Mouse (Mus musculus): ENCODE results near the gene Mthfd1l. TPM values are rescaled to one million over a fixed set of nuclear protein-coding genes. Genes with fewer than 3 reads are reported as not detected.

Gene Mthfd1l
- total and polyA plus RNA-seq, 3 experiments: 84.0 to 94.8 (median 90.3) TPM

DNA sequence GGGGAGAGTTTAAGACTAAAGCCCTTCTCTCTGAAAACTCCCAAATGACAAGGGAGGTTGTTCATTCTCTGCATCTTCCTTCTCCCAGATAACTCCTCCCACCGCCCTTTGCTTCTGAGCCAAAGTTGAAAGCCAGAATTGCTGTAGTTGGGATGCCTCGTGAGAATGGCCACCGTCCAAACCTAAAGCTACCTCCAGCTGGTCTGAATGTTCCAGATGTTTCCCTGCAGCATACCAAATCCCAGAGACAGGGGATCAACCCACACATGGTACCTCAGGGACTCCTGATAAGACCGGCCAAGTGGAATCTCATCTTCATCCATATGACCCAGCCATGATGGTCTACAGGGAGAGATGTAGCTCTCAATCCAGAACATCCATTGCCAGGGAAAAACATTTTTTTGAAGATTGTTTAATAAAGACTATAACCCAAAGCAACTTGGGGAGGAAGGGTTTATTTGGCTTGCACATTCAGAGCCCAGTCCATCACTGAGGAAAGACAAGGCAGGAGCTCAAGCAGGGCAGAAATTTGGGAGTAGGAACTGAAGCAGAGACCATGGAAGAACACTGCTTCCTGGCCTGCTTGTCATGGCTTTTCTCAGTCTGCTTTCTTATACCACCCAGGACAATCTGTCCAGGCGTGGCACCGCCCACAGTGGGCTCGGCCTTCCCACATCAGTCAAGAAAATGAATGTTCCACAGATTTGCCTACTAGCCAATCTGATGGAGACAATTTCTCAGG, 206.3 kb downstream of the Mthfd1l start:
- TF ChIP-seq BHLHE40 (IDR thresholded peaks at IDR 0.05; ENCODE audit: low read depth, low read length): no peak
- TF ChIP-seq TBP (conservative IDR thresholded peaks at IDR 0.05; ENCODE audit: low read depth, low read length): no peak
- TF ChIP-seq GABPA (IDR thresholded peaks at IDR 0.05; ENCODE audit: insufficient replicate concordance, low read depth, low read length): no peak
- no peak for TF ChIP-seq POLR2A (IDR thresholded peaks at IDR 0.05; ENCODE audit: low read depth, low read length)
- no peak for TF ChIP-seq MAZ (IDR thresholded peaks at IDR 0.05; ENCODE audit: low read depth, low read length)
- TF ChIP-seq MEF2A (IDR thresholded peaks at IDR 0.05; ENCODE audit: borderline replicate concordance, low read depth, low read length): no peak
- no peak for TF ChIP-seq NELFE (IDR thresholded peaks at IDR 0.05; ENCODE audit: low read depth, low read length)
- TF ChIP-seq MAX (IDR thresholded peaks at IDR 0.05; ENCODE audit: low read length): no peak
- no peak for TF ChIP-seq JUN (IDR thresholded peaks at IDR 0.05; ENCODE audit: insufficient read depth, low read depth, low read length)
- TF ChIP-seq RCOR1 (conservative IDR thresholded peaks at IDR 0.05; ENCODE audit: low read depth, low read length): no peak
- no peak for TF ChIP-seq RAD21 (IDR thresholded peaks at IDR 0.05; ENCODE audit: low read depth, low read length)
- TF ChIP-seq JUND (conservative IDR thresholded peaks at IDR 0.05; ENCODE audit: low read depth, low read length): no peak
- TF ChIP-seq ZMIZ1 (IDR thresholded peaks at IDR 0.05; ENCODE audit: low read depth, low read length): no peak
- no peak for TF ChIP-seq ZKSCAN1 (IDR thresholded peaks at IDR 0.05; ENCODE audit: borderline replicate concordance, low read depth, low read length)
- no peak for TF ChIP-seq MAFK (IDR thresholded peaks at IDR 0.05; ENCODE audit: insufficient replicate concordance, low read length)
- no peak for TF ChIP-seq USF1 (IDR thresholded peaks at IDR 0.05; ENCODE audit: low read depth, low read length)
- TF ChIP-seq E2F4 (IDR thresholded peaks at IDR 0.05; ENCODE audit: insufficient replicate concordance, low read depth, low read length): no peak
- TF ChIP-seq HCFC1 (IDR thresholded peaks at IDR 0.05; ENCODE audit: low read depth, low read length): no peak
- TF ChIP-seq POLR2AphosphoS2 (IDR thresholded peaks at IDR 0.05; ENCODE audit: low read depth, low read length): no peak
- TF ChIP-seq ELF1 (IDR thresholded peaks at IDR 0.05; ENCODE audit: low read depth, low read length): no peak
- peaks cover 11 to 28% of the 10 kb centered on the region in 2 experiments; a peak in 3 of 4 replicates for H3K4me1 ChIP-seq (ENCODE audit: control insufficient read depth in 1 of 2, insufficient read depth in 2 of 2)
- peaks cover 4% of the 10 kb centered on the region for H3K9me3 ChIP-seq (replicated peaks; ENCODE audit: low read length)
- DNase-seq (ENCODE audit: extremely low read depth): no peak
- H3K27ac ChIP-seq (ENCODE audit: insufficient read depth, low read depth): no peak overlapping the region
- no peak overlapping the region for H3K9ac ChIP-seq (ENCODE audit: insufficient read depth, low read depth)
- in situ Hi-C loops (cut with MboI; ENCODE audit: low pct_ligation_motif_present, low pct_unique_long_range_greater_than_20kb, low sequenced_read_pairs) (no loop called here), dilution Hi-C loops (cut with MboI; ENCODE audit: extremely low pct_ligation_motif_present, extremely low pct_unique_long_range_greater_than_20kb, low sequenced_read_pairs) (no loop called here)
- H3K36me3 ChIP-seq (replicated peaks in 1 of 2; ENCODE audit: control insufficient read depth in 1 of 2, insufficient read depth in 1 of 2, low read length in 1 of 2): no peaks in the 10 kb centered on the region
- H3K4me3 ChIP-seq (replicated peaks in 1 of 3; ENCODE audit: low read depth in 2 of 3, low read length in 2 of 3, poor library complexity in 1 of 3): no peak overlapping the region
- H3K4me2 ChIP-seq (ENCODE audit: insufficient read depth, low read depth, poor library complexity, severe bottlenecking): no peak overlapping the region
- H3K27me3 ChIP-seq (replicated peaks): no peaks in the 10 kb centered on the region
- H3K79me2 ChIP-seq (replicated peaks; ENCODE audit: control insufficient read depth, extremely low read depth, insufficient read depth, poor library complexity, severe bottlenecking): no peaks in the 10 kb centered on the region

DNA sequence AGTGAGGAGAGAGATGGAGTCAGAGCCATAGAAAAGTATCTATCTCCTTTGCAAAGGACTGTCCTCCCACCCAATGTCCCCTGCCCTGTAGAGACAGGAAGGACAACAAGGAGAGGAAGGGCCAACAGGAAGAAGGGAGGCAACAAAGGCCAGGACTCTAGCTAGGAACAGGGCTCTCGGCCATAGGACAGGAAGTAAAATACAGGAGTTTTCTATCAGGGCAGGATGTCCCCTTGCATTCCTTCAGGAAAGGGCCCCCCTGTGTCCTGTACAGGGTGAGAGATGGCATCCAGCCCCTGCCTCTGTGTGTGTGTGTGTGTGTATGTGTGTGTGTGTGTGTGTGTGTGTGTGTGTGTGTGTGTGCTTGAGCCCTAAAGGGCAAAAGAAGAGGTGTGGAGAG, 209.0 kb downstream of the Mthfd1l start:
- H3K9me3 ChIP-seq (replicated peaks; ENCODE audit: low read length): peaks cover 4% of the 10 kb centered on the region
- no peak for DNase-seq (ENCODE audit: extremely low read depth)
- no peak overlapping the region for H3K4me2 ChIP-seq (ENCODE audit: insufficient read depth, low read depth, poor library complexity, severe bottlenecking)
- H3K4me1 ChIP-seq (ENCODE audit: control insufficient read depth in 1 of 2, insufficient read depth in 2 of 2): peaks cover 11 to 17% of the 10 kb centered on the region in 2 experiments; a peak in 3 of 4 replicates
- no peaks in the 10 kb centered on the region for H3K79me2 ChIP-seq (replicated peaks; ENCODE audit: control insufficient read depth, extremely low read depth, insufficient read depth, poor library complexity, severe bottlenecking)
- no peak overlapping the region for H3K9ac ChIP-seq (ENCODE audit: insufficient read depth, low read depth)
- TF ChIP-seq EP300 (IDR thresholded peaks at IDR 0.05; ENCODE audit: low read length) (no peak), NELFE (IDR thresholded peaks at IDR 0.05; ENCODE audit: low read depth, low read length) (no peak), CHD2 (IDR thresholded peaks at IDR 0.05; ENCODE audit: low read length) (no peak), MAZ (IDR thresholded peaks at IDR 0.05; ENCODE audit: low read depth, low read length) (no peak), GABPA (IDR thresholded peaks at IDR 0.05; ENCODE audit: insufficient replicate concordance, low read depth, low read length) (no peak), UBTF (IDR thresholded peaks at IDR 0.05; ENCODE audit: low read depth, low read length) (no peak), ZC3H11A (IDR thresholded peaks at IDR 0.05; ENCODE audit: low read depth, low read length) (no peak)
- H3K27me3 ChIP-seq (replicated peaks): no peaks in the 10 kb centered on the region
- dilution Hi-C loops (cut with MboI; ENCODE audit: extremely low pct_ligation_motif_present, extremely low pct_unique_long_range_greater_than_20kb, low sequenced_read_pairs): no loop called here
- no peaks in the 10 kb centered on the region for H3K36me3 ChIP-seq (replicated peaks in 1 of 2; ENCODE audit: control insufficient read depth in 1 of 2, insufficient read depth in 1 of 2, low read length in 1 of 2)
- H3K4me3 ChIP-seq (replicated peaks in 1 of 3; ENCODE audit: low read depth in 2 of 3, low read length in 2 of 3, poor library complexity in 1 of 3): no peak overlapping the region
- no peak overlapping the region for H3K27ac ChIP-seq (ENCODE audit: insufficient read depth, low read depth)
- in situ Hi-C loops (cut with MboI; ENCODE audit: low pct_ligation_motif_present, low pct_unique_long_range_greater_than_20kb, low sequenced_read_pairs): loop anchor here (10.0 kb wide), 1 partner anchor 153 kb away; no protein-coding TSS in a partner anchor
